Mouse (Mus musculus): ENCODE measurements around the gene Slc25a38. TPM values are rescaled to one million over a fixed set of nuclear protein-coding genes. Genes with fewer than 3 reads are reported as not detected.
A peak's percentile ranks its signal among the peaks of the same experiment; 100 is the strongest.

The Slc25a38 gene
- 10 to 100 TPM; 24.2 to 27.0 TPM for total RNA-seq (2021)
- long read RNA-seq, experiment 1, transcript Slc25a38-201 (7 exons, 1,791 nt): major isoform, 21 of 28 reads
- long read RNA-seq, experiment 1, partial matches to known transcripts: 2 of 28 reads
- long read RNA-seq, experiment 1, other reads (novel, unspliced or antisense): 4 of 28 reads
- long read RNA-seq, experiment 2, transcript Slc25a38-201 (7 exons, 1,791 nt): major isoform, 15 of 22 reads
- long read RNA-seq, experiment 2, partial matches to known transcripts: 2 of 22 reads
- long read RNA-seq, experiment 2, other reads (novel, unspliced or antisense): 5 of 22 reads

GRCm38 (mm10) chr9:120110211-120111018 lies at the start of gene Slc25a38:
TSS of gene Slc25a38 (plus strand) at chr9:120110374.
- intact Hi-C loops (cut with DNase I): no loop called here
- peak; percentile 97 for DNase-seq (ENCODE audit: low spot score in 2 of 2)

- no peak for DNase-seq (ENCODE audit: low spot score in 2 of 2)
- intact Hi-C loops (cut with DNase I): loop anchor here (1.0 kb wide), 1 partner anchor 15 kb away; no protein-coding TSS in a partner anchor
Observed at GRCm38 (mm10) chr9:120064317-120064716, 45.9 kb upstream of the Slc25a38 start.

GRCm38 (mm10) chr9:120067609-120068008 lies 42.6 kb upstream of the Slc25a38 start:
- intact Hi-C loops (cut with DNase I): no loop called here
- DNase-seq (ENCODE audit: low spot score in 2 of 2): no peak

- peak; percentile 27 to 34 for DNase-seq (ENCODE audit: low spot score in 2 of 2)
- intact Hi-C loops (cut with DNase I): no loop called here
Observed at GRCm38 (mm10) chr9:120068047-120068446, 42.1 kb upstream of the Slc25a38 start.

DNA sequence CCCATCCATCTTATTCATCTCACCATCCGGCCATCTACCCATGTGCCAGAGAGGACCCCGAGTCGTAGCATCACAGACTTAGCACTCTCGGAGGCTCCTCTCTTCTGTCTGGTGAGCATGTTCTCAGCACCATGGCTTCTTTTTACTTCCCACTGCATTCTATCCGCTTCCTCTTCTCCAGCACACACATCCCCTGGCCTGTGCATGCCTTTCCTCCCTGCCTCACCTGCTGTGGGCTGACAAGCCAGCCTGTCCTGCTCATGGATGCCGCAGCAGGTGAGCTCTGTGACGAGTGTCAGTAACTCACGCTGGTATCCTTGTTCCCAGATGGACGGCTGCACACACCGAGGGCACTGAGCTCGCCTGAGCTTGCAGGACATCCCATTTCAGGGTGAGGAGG lies 40.4 kb upstream of the Slc25a38 start, which contains the start of gene Cx3cr1:
Gene Cx3cr1 (minus strand): TSS at position 101 of the 400 bp plus-strand sequence.
- intact Hi-C loops (cut with DNase I): no loop called here
- DNase-seq (ENCODE audit: low spot score in 2 of 2): no peak

DNA sequence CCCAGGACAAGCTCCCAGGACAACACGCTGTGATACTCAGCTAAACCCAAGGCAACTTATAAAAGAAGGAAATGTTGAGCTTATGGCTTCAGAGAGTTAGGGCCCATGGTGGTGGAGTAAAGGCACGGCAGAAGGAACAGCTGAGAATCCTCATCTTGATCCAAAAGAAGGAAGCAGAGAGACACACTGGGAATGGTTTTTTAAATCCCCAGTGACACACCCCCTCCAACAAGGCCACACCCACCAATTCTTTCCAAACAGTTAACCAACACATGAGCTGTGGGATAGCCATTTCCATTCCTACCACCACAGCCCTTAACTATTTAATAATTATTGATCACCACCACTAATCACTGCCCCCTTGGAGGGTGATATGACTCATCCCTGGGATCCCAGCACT lies 38.9 kb upstream of the Slc25a38 start:
- intact Hi-C loops (cut with DNase I): no loop called here
- DNase-seq (ENCODE audit: low spot score in 2 of 2): no peak

GRCm38 (mm10) chr9:120073169-120073568 lies 37.0 kb upstream of the Slc25a38 start:
- intact Hi-C loops (cut with DNase I): loop anchor here (2.0 kb wide), 1 partner anchor 52 kb away; no protein-coding TSS in a partner anchor
- DNase-seq (ENCODE audit: low spot score in 2 of 2): peak; percentile 75 to 82

- intact Hi-C loops (cut with DNase I): no loop called here
Observed at GRCm38 (mm10) chr9:120074516-120074915, 35.7 kb upstream of the Slc25a38 start.

GRCm38 (mm10) chr9:120078241-120078640 lies 31.9 kb upstream of the Slc25a38 start:
- no peak for DNase-seq (ENCODE audit: low spot score in 2 of 2)

More at GRCm38 (mm10) chr9:120074516-120074915, 35.7 kb upstream of the Slc25a38 start:
- no peak for DNase-seq (ENCODE audit: low spot score in 2 of 2)

DNA sequence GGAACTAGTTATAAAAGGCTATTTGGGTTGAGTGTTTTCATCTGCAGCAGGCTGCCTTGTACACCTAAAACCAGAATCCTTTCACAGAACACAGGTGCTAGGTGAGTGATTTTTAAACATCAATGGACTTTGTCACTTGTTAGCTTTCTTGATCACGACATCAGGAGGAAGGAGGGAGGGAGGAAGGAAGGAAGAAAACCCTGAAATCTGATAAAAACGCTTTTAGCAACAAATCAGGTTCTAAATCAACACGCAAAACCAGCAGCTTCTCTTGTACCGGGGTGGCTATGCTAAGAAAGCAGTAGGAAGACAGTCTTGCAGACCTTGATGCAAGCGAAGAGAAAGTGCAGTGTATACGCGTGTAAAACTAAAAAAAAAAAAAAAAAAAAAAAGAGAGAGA lies 30.3 kb upstream of the Slc25a38 start:
- intact Hi-C loops (cut with DNase I): no loop called here
- DNase-seq (ENCODE audit: low spot score in 2 of 2): no peak

More at GRCm38 (mm10) chr9:120078241-120078640, 31.9 kb upstream of the Slc25a38 start:
- intact Hi-C loops (cut with DNase I): no loop called here

- intact Hi-C loops (cut with DNase I): no loop called here
- peak; percentile 60 to 61 for DNase-seq (ENCODE audit: low spot score in 2 of 2)
Observed at GRCm38 (mm10) chr9:120080546-120081108, 29.5 kb upstream of the Slc25a38 start.

GRCm38 (mm10) chr9:120081247-120081646 lies 28.9 kb upstream of the Slc25a38 start:
- DNase-seq (ENCODE audit: low spot score in 2 of 2): peak in 1 of 2 experiments; percentile 23
- intact Hi-C loops (cut with DNase I): no loop called here

DNA sequence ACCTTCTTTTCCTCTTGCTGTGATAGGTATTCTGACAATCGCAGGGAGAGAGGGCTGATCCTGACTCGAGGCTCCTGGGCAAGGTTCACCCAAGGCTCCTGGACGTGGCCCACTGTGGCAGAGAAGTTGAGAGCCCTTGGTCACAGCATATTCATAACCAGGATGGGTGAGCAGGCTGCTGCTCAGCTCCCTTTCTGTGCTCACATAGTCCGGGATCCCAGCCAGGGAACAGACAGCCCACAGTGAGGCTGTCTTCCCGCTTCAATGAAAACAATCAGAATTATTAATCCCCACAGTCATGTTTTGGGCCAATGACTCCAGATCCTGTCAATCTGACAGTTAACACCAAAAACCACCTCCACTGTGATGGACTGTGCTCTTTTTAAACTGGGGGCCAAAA lies 28.2 kb upstream of the Slc25a38 start:
- intact Hi-C loops (cut with DNase I): no loop called here
- peak; percentile 30 to 31 for DNase-seq (ENCODE audit: low spot score in 2 of 2)

DNA sequence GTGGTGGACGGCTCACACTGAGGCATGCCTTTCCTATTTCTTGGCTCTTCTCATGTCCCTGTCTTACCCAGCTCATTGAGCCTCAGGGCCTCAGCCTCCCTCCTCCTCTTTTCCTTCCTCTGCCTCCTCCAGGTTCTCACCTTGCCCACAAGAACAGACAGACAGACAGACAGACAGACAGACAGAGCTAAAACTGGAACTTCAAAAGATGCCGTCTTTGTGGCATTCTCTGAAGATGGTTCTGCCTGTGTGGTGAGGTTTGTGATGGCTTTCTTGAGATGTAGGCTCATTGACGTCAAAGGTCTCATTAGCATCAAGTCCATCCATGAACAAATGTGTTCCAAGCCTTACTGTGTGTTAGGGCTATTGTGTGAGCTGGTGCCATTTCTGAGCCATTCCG lies 27.5 kb upstream of the Slc25a38 start:
- intact Hi-C loops (cut with DNase I): no loop called here
- DNase-seq (ENCODE audit: low spot score in 2 of 2): no peak

DNA sequence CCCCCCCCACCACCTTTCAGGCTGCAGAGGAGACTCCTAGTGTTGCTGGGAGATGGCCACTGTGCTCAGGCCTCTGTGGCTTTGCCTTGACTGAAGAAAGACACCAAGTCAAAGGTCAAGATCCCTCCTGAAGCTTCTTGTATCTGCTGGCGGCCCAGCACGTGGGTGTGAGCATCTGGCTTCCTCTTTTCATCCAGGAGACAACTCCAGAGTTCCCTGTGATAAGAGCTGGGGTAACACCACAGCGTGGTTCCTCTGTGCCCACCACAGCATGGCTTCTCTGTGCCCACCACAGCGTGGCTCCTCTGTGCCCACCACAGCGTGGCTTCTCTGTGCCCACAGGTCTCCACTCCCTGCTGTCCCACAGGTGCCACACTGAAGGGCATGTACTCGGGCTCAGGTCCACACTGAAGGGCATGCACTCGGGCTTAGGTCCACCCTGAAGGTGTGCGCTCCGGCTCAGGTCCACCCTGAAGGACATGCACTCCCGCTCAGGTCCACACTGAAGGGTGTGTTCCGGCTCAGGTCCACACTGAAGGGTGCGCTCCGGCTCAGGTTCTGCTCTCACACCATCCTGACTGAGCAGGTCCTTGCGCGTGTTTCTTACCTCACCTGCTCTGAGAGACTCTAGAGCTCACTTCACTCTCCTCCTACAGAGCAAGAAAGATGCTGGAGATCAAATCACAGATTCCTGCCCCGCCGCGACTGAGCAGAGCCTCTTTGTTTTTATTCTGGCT lies 26.8 kb upstream of the Slc25a38 start:
- DNase-seq (ENCODE audit: low spot score in 2 of 2): no peak
- intact Hi-C loops (cut with DNase I): no loop called here

GRCm38 (mm10) chr9:120084406-120084805 lies 25.8 kb upstream of the Slc25a38 start:
- intact Hi-C loops (cut with DNase I): no loop called here
- DNase-seq (ENCODE audit: low spot score in 2 of 2): no peak

DNA sequence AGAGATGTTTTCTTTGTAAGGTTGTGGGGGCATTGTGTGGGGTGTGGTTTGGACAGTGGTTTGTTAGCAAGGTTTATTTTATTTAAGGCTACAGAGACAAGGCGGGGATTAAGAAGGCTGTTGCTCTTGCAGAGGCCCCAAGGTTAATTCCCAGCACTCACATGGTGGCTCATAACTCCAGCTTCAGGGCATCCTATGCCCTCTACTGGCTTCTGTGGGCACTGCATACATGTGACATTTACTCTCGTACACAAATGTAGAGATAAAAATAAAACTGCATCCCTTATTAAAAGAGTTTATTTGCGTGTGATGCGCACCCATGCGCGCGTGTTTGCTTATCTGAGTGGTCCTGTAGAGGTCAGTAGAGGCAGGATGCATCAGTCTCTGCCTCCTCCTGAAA lies 21.0 kb upstream of the Slc25a38 start:
- no peak for DNase-seq (ENCODE audit: low spot score in 2 of 2)
- intact Hi-C loops (cut with DNase I): no loop called here

DNA sequence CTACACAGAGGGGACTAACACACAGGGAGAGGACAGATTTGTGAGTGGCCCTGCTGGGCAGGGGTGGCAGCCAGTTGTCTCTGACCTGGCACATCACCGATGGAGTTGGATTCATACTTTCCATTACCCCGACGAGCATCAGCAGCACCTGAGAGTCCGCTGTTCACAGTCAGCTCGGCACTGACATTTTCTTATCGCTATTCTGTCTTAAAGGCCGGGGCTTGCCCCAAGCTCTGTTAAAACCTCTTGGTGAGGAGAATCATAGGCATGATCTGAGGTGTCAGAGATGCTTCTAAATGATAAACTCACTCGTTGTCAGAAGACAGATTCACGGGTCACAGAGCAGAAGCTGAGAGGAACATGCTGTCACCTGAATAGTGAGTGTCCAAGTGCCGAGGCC lies 19.1 kb upstream of the Slc25a38 start:
- intact Hi-C loops (cut with DNase I): no loop called here
- no peak for DNase-seq (ENCODE audit: low spot score in 2 of 2)

DNA sequence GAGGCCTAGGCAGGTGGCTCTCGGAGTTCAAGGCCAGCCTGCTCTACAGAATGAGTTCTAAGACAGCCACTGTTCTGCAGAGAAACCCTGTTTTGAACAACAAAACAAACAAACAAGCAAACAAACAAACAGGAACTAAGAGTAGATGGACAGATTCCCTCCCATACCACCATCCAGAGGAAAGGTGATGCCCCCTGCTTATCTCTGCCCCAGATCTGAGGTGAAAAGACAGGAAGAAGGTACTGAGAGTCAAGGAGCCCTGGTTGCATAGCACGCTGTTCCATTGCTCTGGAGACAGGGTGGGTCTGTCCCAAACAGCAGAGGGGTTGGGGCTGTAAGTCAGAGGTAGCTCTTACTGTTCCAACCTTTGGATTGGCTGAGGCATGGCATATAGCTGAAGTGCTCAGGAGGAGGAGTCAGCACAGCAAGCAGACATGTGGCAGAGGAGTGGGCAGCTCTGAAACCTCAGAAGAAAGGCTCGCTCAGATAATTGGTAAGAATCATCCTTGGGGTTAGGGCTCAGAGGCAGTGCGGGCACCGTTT lies 18.4 kb upstream of the Slc25a38 start, which contains the start of gene Ccr8:
Gene Ccr8 (plus strand): TSS at position 419 of the 543 bp plus-strand sequence.
- no peak for DNase-seq (ENCODE audit: low spot score in 2 of 2)
- intact Hi-C loops (cut with DNase I): no loop called here
